Mouse (Mus musculus) heart, adult 2 months (tissue): ENCODE measurements at regions not wholly inside any gene's neighbourhood (a gene's known extent, or its start where the extent isn't known, plus 50 kb on each side); places are given as distances from the start of the nearest gene placed in this dataset.

ENCODE experiments used
- CTCF ChIP-seq: fragments of 200-600 bp; IDR thresholded peaks from 2 replicates; pipeline ENCODE4 v1.8.1; 2022; ENCODE audit warnings: antibody characterized with exemption, mild to moderate bottlenecking, moderate library complexity
- POLR2A ChIP-seq: fragments of 200-500 bp; IDR thresholded peaks from 2 replicates; pipeline ENCODE4 v1.6.1; 2011; ENCODE audit warnings: mild to moderate bottlenecking, low read depth, low read length, control low read depth; ENCODE audit not compliant: insufficient read depth

GRCm38 (mm10) chr8:87116190-87116765 is 231.2 kb upstream of the N4bp1 start:
- TF ChIP-seq CTCF: no peak
- TF ChIP-seq POLR2A: no peak
